Mouse (Mus musculus): Measurements from ENCODE around the gene Tekt2. TPM values are rescaled to one million over a fixed set of nuclear protein-coding genes. Genes with fewer than 3 reads are reported as not detected.

Gene Tekt2
- polyA plus RNA-seq, 1 experiment, result 18.6 TPM

- Histone ChIP-seq H3K4me3 (replicated peaks; ENCODE audit: extremely low read depth, low read depth, low read length) (no peak overlapping the region), H3K4me1 (ENCODE audit: control insufficient read depth, insufficient read depth, low read length) (peaks cover 4% of the 10 kb centered on the region; the same call in 1 of the 2 replicates)
- no peak for DNase-seq
- TF ChIP-seq POLR2A (IDR thresholded peaks at IDR 0.05; ENCODE audit: borderline replicate concordance, extremely low read depth, low read depth, low read length) (no peak), CTCF (IDR thresholded peaks at IDR 0.05; ENCODE audit: insufficient read depth, low read length) (no peak)
- WGBS, result 94% methylated on average over 13 of the region's 13 CpGs
Measured at GRCm38 (mm10) chr4:126322646-126323045, 2.8 kb downstream of the Tekt2 start.

GRCm38 (mm10) chr4:126321854-126322511 lies 3.5 kb downstream of the Tekt2 start:
- no peak for DNase-seq

GRCm38 (mm10) chr4:126321111-126321853 lies 4.2 kb downstream of the Tekt2 start, which contains the start of gene Adprhl2:
Gene Adprhl2, minus strand, starts transcription at chr4:126321703.
- under 1% methylated on average over 79 of the region's 80 CpGs for WGBS

More at GRCm38 (mm10) chr4:126321854-126322511, 3.5 kb downstream of the Tekt2 start:
- no peak for TF ChIP-seq POLR2A (IDR thresholded peaks at IDR 0.05; ENCODE audit: borderline replicate concordance, extremely low read depth, low read depth, low read length)
- Histone ChIP-seq H3K4me1 (ENCODE audit: control insufficient read depth, insufficient read depth, low read length) (peaks cover 4% of the 10 kb centered on the region; the same call in 1 of the 2 replicates), H3K4me3 (replicated peaks; ENCODE audit: extremely low read depth, low read depth, low read length) (no peak overlapping the region)
- WGBS, result 55% methylated on average over 28 of the region's 28 CpGs

GRCm38 (mm10) chr4:126319806-126320205 lies 5.7 kb downstream of the Tekt2 start:
- 85% methylated on average over 6 of the region's 6 CpGs for WGBS
- no peak for DNase-seq
- no peak overlapping the region for H3K4me3 ChIP-seq (replicated peaks; ENCODE audit: extremely low read depth, low read depth, low read length)
- H3K4me1 ChIP-seq (ENCODE audit: control insufficient read depth, insufficient read depth, low read length), result peaks cover 4% of the 10 kb centered on the region; the same call in 1 of the 2 replicates
- TF ChIP-seq CTCF (IDR thresholded peaks at IDR 0.05; ENCODE audit: insufficient read depth, low read length), result no peak
- no peak for TF ChIP-seq POLR2A (IDR thresholded peaks at IDR 0.05; ENCODE audit: borderline replicate concordance, extremely low read depth, low read depth, low read length)

More at GRCm38 (mm10) chr4:126321111-126321853, 4.2 kb downstream of the Tekt2 start, which contains the start of gene Adprhl2:
- H3K4me1 ChIP-seq (ENCODE audit: control insufficient read depth, insufficient read depth, low read length), result peaks cover 4% of the 10 kb centered on the region; the same call in 1 of the 2 replicates
- peak within 1 kb of the TSS; percentile 94 for H3K4me3 ChIP-seq (replicated peaks; ENCODE audit: extremely low read depth, low read depth, low read length)
- TF ChIP-seq POLR2A (IDR thresholded peaks at IDR 0.05; ENCODE audit: borderline replicate concordance, extremely low read depth, low read depth, low read length) (peak; percentile 75; the same call in 1 of the 2 replicates), CTCF (IDR thresholded peaks at IDR 0.05; ENCODE audit: insufficient read depth, low read length) (peak; percentile 95)
- DNase-seq, result peak; percentile 98

- Histone ChIP-seq H3K4me3 (replicated peaks; ENCODE audit: extremely low read depth, low read depth, low read length) (no peak overlapping the region), H3K4me1 (ENCODE audit: control insufficient read depth, insufficient read depth, low read length) (peaks cover 4% of the 10 kb centered on the region; the same call in 1 of the 2 replicates)
- WGBS, result 79% methylated on average over 13 of the region's 13 CpGs
- TF ChIP-seq POLR2A (IDR thresholded peaks at IDR 0.05; ENCODE audit: borderline replicate concordance, extremely low read depth, low read depth, low read length), result no peak
- no peak for DNase-seq
Measured at GRCm38 (mm10) chr4:126316443-126317040, 8.9 kb downstream of the Tekt2 start.

GRCm38 (mm10) chr4:126315931-126316330 lies 9.6 kb downstream of the Tekt2 start:
- Histone ChIP-seq H3K4me1 (ENCODE audit: control insufficient read depth, insufficient read depth, low read length) (peaks cover 2% of the 10 kb centered on the region; the same call in 1 of the 2 replicates), H3K4me3 (replicated peaks; ENCODE audit: extremely low read depth, low read depth, low read length) (no peak overlapping the region)
- no peak for DNase-seq
- TF ChIP-seq CTCF (IDR thresholded peaks at IDR 0.05; ENCODE audit: insufficient read depth, low read length) (no peak), POLR2A (IDR thresholded peaks at IDR 0.05; ENCODE audit: borderline replicate concordance, extremely low read depth, low read depth, low read length) (no peak)
- 35% methylated on average over 5 of the region's 5 CpGs for WGBS

- TF ChIP-seq CTCF (IDR thresholded peaks at IDR 0.05; ENCODE audit: insufficient read depth, low read length) (no peak), POLR2A (IDR thresholded peaks at IDR 0.05; ENCODE audit: borderline replicate concordance, extremely low read depth, low read depth, low read length) (no peak)
- H3K4me1 ChIP-seq (ENCODE audit: control insufficient read depth, insufficient read depth, low read length), result no peaks in the 10 kb centered on the region
- no peak overlapping the region for H3K4me3 ChIP-seq (replicated peaks; ENCODE audit: extremely low read depth, low read depth, low read length)
- 61% methylated on average over 10 of the region's 10 CpGs for WGBS
- DNase-seq, result no peak
Measured at GRCm38 (mm10) chr4:126314393-126314792, 11.1 kb downstream of the Tekt2 start.

- TF ChIP-seq POLR2A (IDR thresholded peaks at IDR 0.05; ENCODE audit: borderline replicate concordance, extremely low read depth, low read depth, low read length) (no peak), CTCF (IDR thresholded peaks at IDR 0.05; ENCODE audit: insufficient read depth, low read length) (no peak)
- DNase-seq, result no peak
- H3K4me1 ChIP-seq (ENCODE audit: control insufficient read depth, insufficient read depth, low read length), result no peaks in the 10 kb centered on the region
- WGBS, result 45% methylated on average over 5 of the region's 5 CpGs
- no peak overlapping the region for H3K4me3 ChIP-seq (replicated peaks; ENCODE audit: extremely low read depth, low read depth, low read length)
Measured at GRCm38 (mm10) chr4:126313202-126313601, 12.3 kb downstream of the Tekt2 start.

- DNase-seq, result no peak
- H3K4me3 ChIP-seq (replicated peaks; ENCODE audit: extremely low read depth, low read depth, low read length), result no peak overlapping the region
- no peak for TF ChIP-seq CTCF (IDR thresholded peaks at IDR 0.05; ENCODE audit: insufficient read depth, low read length)
- no peak for TF ChIP-seq POLR2A (IDR thresholded peaks at IDR 0.05; ENCODE audit: borderline replicate concordance, extremely low read depth, low read depth, low read length)
- 93% methylated on average over 16 of the region's 16 CpGs for WGBS
- no peaks in the 10 kb centered on the region for H3K4me1 ChIP-seq (ENCODE audit: control insufficient read depth, insufficient read depth, low read length)
Measured at GRCm38 (mm10) chr4:126311566-126312200, 13.8 kb downstream of the Tekt2 start.
